Mouse (Mus musculus) lung, postnatal 0 days (tissue): ENCODE measurements around the gene Ccdc60.
A peak's percentile ranks its signal among the peaks of the same experiment; 100 is the strongest.

Source experiments
- CTCF ChIP-seq: IDR thresholded peaks from 2 replicates; pipeline ENCODE4 v1.5.1; 2016; ENCODE audit warnings: antibody characterized with exemption, mild to moderate bottlenecking
- EP300 ChIP-seq: IDR thresholded peaks from 2 replicates; pipeline ENCODE4 v1.6.1; 2016; ENCODE audit warnings: antibody characterized with exemption, mild to moderate bottlenecking, control low read depth

DNA sequence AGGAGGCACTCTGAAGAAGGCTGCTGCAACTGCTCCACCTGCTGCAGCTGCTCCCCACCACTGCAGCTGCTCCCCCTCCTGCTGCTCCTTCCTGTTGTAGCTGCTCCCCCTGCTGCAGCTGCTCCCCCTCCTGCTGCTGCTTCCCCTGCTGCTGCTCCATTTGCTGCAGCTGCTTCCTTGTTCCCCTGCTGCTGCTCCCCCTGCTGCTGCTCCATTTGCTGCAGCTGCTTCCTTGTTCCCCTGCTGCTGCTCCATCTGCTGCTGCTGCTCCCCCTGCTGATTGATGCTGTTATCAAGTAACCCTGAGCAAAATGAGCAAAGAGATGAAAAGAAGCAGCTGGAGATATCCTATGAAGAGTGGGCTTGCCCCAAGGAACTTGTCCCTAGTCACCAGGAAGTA lies 8.3 kb downstream of the Ccdc60 start:
- peak; percentile 16; the same call in 1 of the 2 replicates for TF ChIP-seq CTCF
- TF ChIP-seq EP300 = no peak
